Mouse (Mus musculus) common myeloid progenitor, adult 5-6 weeks (primary cell): Measurements from ENCODE around the gene Upk2. TPM values are rescaled to one million over a fixed set of nuclear protein-coding genes. Genes with fewer than 3 reads are reported as not detected.
"Not testable (repeated sequence)": the region's sequence is repeated elsewhere in the genome, so short reads cannot be mapped to it uniquely, and the experiment has no call there.

Experiments
- ATAC-seq: replicated peaks from 2 replicates; pipeline ENCODE4 v1.8.0; 2016; ENCODE audit warnings: low read depth, mild to moderate bottlenecking, moderate TSS enrichment, inconsistent platforms; ENCODE audit not compliant: poor library complexity, severe bottlenecking
- total RNA-seq: library from RNA; stranded (forward); fragments of 200-1000, 187-1606 nt; gene quantifications from 2 replicates; pipeline ENCODE4 v1.2.3, GENCODE M21; 2017

Upk2 gene
- total RNA-seq, 1 experiment from 2014 or later, result not detected

- no peak for ATAC-seq
Observed at GRCm38 (mm10) chr9:44475936-44476335, 21.2 kb upstream of the Upk2 start.

- no peak for ATAC-seq
Observed at GRCm38 (mm10) chr9:44474327-44474726, 19.6 kb upstream of the Upk2 start.

DNA sequence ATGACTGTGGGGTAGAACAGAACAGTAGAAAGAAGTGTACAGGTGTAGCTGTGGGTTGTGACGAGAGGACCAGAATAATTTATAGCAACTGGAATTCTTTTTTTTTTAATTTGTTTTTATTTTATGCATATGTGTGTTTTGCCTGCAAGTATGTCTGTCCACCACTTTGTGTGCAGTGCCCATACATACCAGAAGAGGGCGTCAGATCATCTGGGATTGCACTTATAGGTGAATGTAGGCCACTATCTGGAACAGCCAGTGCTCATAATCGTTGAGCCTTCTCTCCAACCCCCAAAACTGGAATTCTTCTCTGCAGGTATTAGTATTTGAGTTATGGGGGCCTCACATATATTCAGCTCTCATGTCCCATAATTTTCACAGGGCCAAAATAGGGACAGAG lies 18.4 kb upstream of the Upk2 start:
- no peak for ATAC-seq

DNA sequence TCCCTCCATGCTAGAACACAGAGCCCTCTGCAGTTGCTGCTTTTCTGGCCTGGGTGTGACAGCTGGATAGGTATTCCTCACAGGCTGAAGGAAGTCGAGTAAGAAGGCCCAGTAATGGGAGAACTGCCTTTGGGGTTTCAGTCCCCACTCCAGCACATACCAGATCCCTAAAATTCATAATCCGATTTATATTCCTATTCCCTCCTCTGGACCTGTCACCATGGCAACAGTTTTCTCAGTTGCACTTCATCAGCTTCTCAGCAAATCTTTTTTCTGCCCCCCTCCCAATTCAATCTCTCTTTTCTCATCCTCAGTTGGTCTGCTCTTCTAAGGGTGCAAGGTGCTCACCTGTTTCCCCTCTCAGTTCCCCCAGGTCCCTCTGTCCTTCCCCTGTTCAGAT lies 14.0 kb upstream of the Upk2 start:
- ATAC-seq, result no peak

GRCm38 (mm10) chr9:44468224-44468623 lies 13.4 kb upstream of the Upk2 start:
- no peak for ATAC-seq

DNA sequence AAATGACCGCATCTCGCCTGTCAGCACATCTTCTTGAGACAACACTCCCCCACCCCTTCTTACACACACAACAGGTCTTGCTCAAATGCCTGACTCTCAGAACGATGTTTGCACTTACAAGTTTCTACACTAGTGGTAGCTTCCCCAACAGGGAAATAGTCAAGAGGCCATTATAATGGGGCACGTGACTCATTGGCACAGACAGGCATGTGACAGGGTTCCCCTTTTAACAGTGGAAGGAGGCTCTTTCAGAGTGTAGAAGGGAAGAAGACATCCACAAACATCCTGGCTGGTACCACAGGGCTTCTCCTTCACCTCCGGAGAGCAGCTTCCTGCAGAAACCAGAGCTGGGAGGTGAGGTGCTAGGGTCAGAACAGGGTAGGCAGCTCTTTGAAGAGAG lies 7.2 kb upstream of the Upk2 start:
- ATAC-seq, result peak; percentile 83

DNA sequence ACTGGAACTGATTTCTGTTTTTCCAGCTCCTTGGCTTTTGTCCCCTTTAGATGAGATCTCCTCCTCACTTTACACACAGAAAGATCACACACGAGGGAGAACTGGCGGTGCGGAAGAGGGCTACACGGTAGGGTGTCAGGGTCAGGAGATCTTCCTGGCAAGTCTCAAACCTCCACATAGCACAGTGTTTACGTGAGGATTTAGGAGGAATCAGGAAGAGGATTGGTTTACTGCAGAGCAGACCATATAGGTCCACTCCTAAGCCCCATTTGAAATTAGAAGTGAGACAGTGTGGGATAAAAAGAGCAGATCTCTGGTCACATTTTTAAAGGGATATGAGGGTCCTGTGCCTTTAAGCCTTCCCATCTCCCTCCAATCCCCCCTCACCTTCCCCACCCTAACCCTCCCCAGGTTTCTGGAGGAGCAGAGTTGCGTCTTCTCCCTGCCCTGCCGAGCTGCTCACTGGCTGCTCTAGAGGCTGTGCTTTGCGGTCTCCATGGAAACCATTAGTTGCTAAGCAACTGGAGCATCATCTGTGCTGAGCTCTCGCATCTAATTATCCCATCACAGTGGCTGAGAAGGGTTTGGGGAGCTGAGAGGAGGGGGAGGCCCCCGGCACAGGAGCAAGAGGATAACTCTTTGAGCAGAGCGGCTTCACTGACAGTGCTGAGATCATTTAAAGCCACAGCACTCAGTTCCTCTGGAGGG lies 2.4 kb upstream of the Upk2 start:
- ATAC-seq, result no peak

DNA sequence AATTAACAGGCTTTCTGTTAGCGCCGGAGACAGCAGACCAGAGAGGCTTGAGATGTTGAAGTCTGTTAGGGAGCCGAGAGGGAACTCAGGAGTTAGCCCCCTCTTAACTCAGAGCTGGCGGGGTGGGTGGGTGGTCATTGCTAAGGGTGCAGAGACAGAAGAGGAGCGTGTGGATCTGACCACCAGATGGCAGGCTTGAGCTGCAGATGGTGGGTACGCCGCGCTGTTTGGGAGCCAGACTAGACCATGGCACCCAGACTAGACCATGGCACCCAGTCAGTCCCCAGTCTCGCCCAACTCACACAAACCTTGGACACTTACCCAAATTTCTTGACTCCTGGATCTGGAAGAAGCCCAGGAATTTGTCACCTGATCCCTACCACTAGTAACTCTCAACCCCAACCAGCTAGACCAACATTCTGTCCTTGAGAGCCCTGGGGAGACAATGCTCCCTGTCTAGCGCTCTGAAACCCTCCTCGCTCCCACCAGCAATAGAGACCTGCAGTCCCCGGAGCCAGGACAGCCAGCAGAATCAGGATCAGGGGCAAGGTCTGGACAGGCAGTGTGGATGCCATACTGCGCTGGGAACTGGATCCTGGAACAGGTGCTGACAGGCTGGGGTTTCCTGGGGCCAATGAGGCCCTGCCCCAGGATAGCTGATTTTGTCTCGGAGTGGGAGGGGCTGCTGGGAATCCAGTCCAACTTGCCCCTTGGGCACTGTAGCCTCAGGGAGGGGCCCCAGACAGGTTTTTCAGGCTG lies 465 bp downstream of the Upk2 start:
- peak; percentile 93 for ATAC-seq

- ATAC-seq, result no peak
Observed at GRCm38 (mm10) chr9:44450387-44450786, 4.4 kb downstream of the Upk2 start.

GRCm38 (mm10) chr9:44444402-44445025 lies 10.3 kb downstream of the Upk2 start:
- ATAC-seq, result not testable (repeated sequence)

DNA sequence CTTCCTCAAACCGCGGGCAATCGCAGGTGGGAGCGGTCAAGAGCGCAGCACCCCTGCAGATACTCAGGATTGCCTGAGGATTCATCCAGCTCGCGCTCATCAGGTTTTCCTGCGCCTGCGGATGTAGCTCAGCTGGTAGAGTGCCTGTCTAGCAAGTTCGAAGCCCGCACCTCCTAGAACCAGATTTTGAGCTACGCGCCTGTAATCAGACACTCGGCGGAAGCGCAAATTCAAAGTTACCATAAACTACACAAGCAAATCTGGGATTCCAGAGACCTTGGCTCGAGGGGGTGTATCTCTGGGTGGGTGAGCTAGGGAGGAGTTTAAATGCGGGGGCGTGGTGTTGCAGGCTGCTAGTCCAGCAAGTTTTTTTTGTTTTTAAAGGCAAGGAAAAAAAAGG lies 13.8 kb downstream of the Upk2 start, which contains the start of gene Foxr1:
TSS of gene Foxr1 (minus strand) at position 176 of the 400 bp plus-strand sequence.
- ATAC-seq, result no peak

DNA sequence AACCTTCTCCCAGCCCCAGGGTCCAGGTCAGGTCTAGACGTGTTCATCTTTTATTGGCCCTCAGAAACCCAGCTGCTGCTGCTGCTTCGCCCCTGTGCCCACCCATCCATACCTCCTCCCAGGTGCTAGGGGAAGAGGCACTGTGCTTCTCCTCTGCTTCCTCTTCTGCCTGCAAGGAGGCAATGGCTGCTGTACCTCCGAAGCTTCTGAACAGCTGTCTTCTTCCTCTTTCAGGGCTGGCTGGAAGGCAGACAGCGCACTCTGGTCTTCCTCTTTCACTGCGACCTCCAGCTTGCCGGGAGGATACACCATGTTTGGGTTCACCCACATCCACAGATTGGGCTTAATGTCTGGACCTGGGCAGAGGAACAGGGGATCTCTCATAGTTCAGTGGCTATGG lies 19.0 kb downstream of the Upk2 start:
- ATAC-seq, result peak; percentile 91

- ATAC-seq, result no peak
Observed at GRCm38 (mm10) chr9:44432577-44433185, 22.1 kb downstream of the Upk2 start.

GRCm38 (mm10) chr9:44423576-44423975 lies 31.2 kb downstream of the Upk2 start:
- no peak for ATAC-seq

DNA sequence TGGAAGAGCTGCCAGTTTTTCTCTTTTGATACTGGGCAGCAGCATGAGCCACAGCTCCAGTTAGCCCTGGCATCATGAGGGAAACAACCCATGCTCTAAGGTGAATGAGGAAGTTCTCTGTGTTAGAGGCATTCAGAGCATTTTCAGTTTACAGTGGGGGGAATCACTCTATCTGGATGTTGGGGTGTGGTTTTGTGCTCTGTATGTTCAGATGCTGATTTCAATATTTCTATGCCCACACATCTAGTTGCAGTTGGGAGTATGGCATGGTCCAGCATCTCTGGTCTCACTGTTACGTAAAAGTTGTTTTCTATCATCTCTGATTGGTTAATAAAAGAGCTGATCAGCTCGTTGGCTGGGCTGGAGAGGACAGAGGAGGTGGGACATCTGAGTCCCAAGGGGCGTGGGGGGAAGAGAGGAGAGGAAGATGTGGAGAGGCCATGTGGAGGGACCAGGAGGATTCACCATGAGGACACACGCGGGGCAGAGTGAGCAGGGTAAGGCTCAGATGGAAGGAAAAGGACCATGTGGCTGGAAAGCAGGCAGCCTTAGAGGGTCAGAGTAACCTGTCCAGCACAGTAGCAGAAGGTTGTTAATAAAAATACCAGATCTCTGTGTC lies 34.4 kb downstream of the Upk2 start:
- ATAC-seq, result peak; percentile 38

DNA sequence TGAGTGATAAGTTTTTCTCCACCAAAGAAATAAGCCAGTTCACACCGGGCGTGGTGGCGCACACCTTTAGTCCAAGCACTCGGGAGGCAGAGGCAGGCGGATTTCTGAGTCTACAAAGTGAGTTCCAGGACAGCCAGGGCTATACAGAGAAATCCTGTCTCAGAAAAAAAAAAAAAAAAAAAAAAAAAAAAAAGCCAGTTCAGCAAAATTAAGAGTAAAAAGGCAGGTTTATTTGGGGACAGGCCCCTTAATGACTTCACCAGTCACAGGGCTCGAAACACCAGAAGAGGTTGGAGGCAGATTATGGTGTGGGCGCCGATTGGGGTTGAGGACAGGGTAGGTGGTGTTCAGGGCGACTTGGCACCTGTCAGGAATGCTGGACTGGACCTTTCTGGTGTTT lies 35.0 kb downstream of the Upk2 start:
- not testable (repeated sequence) for ATAC-seq

DNA sequence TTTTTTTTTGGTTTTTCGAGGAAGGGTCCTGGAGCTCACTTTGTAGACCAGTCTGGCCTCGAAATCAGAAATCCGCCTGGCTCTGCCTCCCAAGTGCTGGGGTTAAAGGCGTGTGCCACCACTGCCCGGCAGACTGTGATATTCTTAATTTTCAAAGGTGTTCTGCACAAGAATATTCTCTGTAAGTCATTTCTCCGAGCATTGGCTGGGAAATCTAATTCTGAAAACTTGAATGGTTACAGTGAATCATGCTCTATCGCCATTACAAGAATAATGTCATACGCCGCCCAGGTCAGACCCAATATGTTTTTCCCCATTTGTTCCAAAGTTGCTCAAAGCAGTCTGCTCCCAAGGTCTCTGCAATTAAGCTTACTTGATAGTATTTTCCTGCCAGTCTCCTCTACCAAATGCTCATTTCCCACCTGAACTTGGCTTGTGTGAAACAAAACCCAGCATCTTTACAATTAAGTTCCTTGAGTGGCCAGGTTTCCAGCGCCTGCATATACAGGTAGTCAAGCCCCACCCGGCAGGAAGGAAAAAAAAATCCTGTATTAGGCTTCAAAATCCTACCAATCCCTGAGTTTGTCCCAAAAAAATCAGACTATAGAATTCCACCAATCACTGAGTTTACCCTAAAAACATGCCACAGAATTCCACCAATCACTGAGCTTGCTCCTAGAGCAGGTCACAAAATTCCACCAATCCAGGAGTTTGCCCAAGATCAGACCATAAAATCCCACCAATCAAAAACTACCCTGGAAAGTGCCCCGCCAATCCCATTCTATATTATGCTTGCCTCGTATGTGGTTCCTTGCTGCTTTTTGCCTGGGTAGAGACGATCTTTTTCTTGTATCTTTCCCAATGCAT lies 36.0 kb downstream of the Upk2 start, which contains the start of gene Ccdc84:
TSS of gene Ccdc84 (minus strand) at position 51 of the 867 bp plus-strand sequence.
- ATAC-seq, result no peak

DNA sequence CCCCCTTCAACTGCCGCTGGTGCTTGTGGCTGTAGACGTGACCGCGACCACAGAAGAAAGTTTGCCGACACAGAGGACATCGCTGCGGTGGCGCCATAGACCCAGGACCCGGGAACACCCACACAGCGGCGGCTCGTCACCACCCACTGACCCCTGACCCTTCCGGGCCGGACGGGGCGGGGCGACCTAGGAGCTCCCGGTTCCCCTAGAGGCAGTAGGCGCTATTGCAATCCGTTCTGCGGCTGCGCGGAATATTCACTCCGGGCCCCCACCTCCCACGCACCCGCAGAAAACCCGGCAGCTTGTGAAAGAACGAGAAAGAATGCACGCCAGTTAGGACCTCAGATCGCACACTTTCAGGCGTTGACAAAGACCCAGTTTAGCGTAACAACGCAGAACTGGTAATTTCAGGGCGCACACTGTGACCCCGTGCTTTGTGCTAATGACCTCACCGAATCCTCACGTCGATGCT lies 36.8 kb downstream of the Upk2 start:
- peak; percentile 92 for ATAC-seq
